ENCODE assay signal across 27 mouse cellular contexts in the genomic region with DNA sequence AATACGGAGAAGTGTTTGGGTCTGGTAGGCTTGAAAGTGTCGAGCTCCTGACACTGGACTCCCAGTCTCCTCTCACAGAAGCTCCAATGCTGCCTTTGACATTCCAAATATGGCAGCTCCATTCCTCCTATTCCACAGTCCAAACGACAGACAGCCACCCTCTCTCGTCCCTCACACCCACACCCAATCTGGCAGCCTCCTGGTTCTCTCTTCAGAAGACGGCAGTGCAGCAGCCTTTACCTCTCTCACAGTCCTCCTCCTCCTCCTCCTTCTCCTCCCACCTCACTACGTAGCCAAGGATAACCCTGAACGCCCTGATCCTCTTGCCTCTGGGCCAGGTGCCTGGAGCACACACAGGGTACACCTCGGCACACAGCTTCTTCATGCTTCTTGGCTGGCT. TPM values are rescaled to one million over a fixed set of nuclear protein-coding genes. Genes with fewer than 3 reads are reported as not detected.
DNase-seq lines count a peak whose midpoint lies in the region; ATAC-seq and TF ChIP-seq lines count a peak whose summit lies in the region.
"Had no signal": no experiment of that assay in that cellular context is flagged by ENCODE, and none has a peak within 500 bp of the region (broad histone marks: within the 10 kb centered on the region; RNA-seq: fewer than 3 reads in every experiment).

No protein-coding gene starts in this region.

- no peaks in the 10 kb centered on the region for H3K9me3 ChIP-seq in liver, embryonic 13.5 days (replicated peaks)
- H3K9me3 ChIP-seq in liver, embryonic 12.5 days (replicated peaks) = no peaks in the 10 kb centered on the region
- no peaks in the 10 kb centered on the region for H3K9me3 ChIP-seq in midbrain, embryonic 11.5 days (ENCODE audit: control insufficient read depth, low read length)
- no peaks in the 10 kb centered on the region for H3K9me3 ChIP-seq in forebrain, embryonic 13.5 days (replicated peaks)
- H3K9me3 ChIP-seq: embryonic facial prominence, embryonic 10.5 days; forebrain, embryonic 12.5 days; heart, embryonic 12.5 days; hindbrain, embryonic 13.5 days had no signal

- no peak overlapping the region for H3K4me2 ChIP-seq in liver, embryonic 13.5 days
- no peak overlapping the region for H3K4me2 ChIP-seq in liver, embryonic 12.5 days
- no peak overlapping the region for H3K4me2 ChIP-seq in midbrain, embryonic 11.5 days
- H3K4me2 ChIP-seq in forebrain, embryonic 13.5 days = no peak overlapping the region
- H3K4me2 ChIP-seq: forebrain, embryonic 12.5 days; heart, embryonic 12.5 days; hindbrain, embryonic 13.5 days had no signal

- no peak overlapping the region for H3K4me3 ChIP-seq in liver, embryonic 13.5 days (replicated peaks)
- no peak overlapping the region for H3K4me3 ChIP-seq in liver, embryonic 12.5 days
- no peak overlapping the region for H3K4me3 ChIP-seq in left cerebral cortex, adult 2 months
- H3K4me3 ChIP-seq in midbrain, embryonic 11.5 days (ENCODE audit: low read depth, low read length) = no peak overlapping the region
- H3K4me3 ChIP-seq in forebrain, embryonic 13.5 days = no peak overlapping the region
- H3K4me3 ChIP-seq: embryonic facial prominence, embryonic 10.5 days; forebrain, embryonic 12.5 days; heart, embryonic 12.5 days; hindbrain, embryonic 13.5 days had no signal

- no peaks in the 10 kb centered on the region for H3K27me3 ChIP-seq in liver, embryonic 13.5 days
- no peaks in the 10 kb centered on the region for H3K27me3 ChIP-seq in liver, embryonic 12.5 days (replicated peaks)
- H3K27me3 ChIP-seq in midbrain, embryonic 11.5 days (ENCODE audit: control insufficient read depth, insufficient read depth, low read length) = no peaks in the 10 kb centered on the region
- no peaks in the 10 kb centered on the region for H3K27me3 ChIP-seq in forebrain, embryonic 13.5 days
- H3K27me3 ChIP-seq: forebrain, embryonic 12.5 days; heart, embryonic 12.5 days; hindbrain, embryonic 13.5 days had no signal

- intact Hi-C loops in left cerebral cortex, adult 2 months (cut with DNase I) = loop anchor here (2.0 kb wide), 1 partner anchor 49 kb away; no protein-coding TSS in a partner anchor

- no peak for DNase-seq in liver, embryonic 13.5 days
- peak; percentile 75 to 85 for DNase-seq in frontal cortex, postnatal 36 days (ENCODE audit: low spot score in 2 of 2)
- DNase-seq in left cerebral cortex, adult 2 months (ENCODE audit: extremely low spot score in 1 of 2, low spot score in 2 of 2) = peak in 1 of 2 experiments; percentile 73
- DNase-seq in telencephalon, adult 2 months (ENCODE audit: low read depth, low spot score) = peak; percentile 92
- DNase-seq in midbrain, embryonic 11.5 days (ENCODE audit: low spot score, missing footprints) = no peak
- DNase-seq: adrenal gland, postnatal 25 days; B cell, adult 2 months; cerebellum, adult 2 months; cerebellum, postnatal 36 days; heart, postnatal 14 days; kidney, adult 9 months; liver; lung, adult 18-20 months; spleen, adult 18-20 months; thymus, adult 2 months had no signal

- TF ChIP-seq CTCF in left cerebral cortex, adult 2 months (IDR thresholded peaks at IDR 0.05) = no peak

- 84% methylated on average over 8 of the region's 8 CpGs for WGBS in liver, embryonic 13.5 days (ENCODE audit: insufficient replicate concordance)
- 86% methylated on average over 8 of the region's 8 CpGs for WGBS in liver, embryonic 12.5 days (ENCODE audit: insufficient replicate concordance)
- WGBS in midbrain, embryonic 11.5 days = 92% methylated on average over 8 of the region's 8 CpGs
- WGBS in forebrain, embryonic 13.5 days = 93% methylated on average over 8 of the region's 8 CpGs

- peaks cover 97% of the 10 kb centered on the region for H3K36me3 ChIP-seq in liver, embryonic 13.5 days
- H3K36me3 ChIP-seq in liver, embryonic 12.5 days = peaks cover 99% of the 10 kb centered on the region
- H3K36me3 ChIP-seq in midbrain, embryonic 11.5 days (ENCODE audit: control insufficient read depth, insufficient read depth, low read length) = peaks cover 11% of the 10 kb centered on the region
- H3K36me3 ChIP-seq in forebrain, embryonic 13.5 days (ENCODE audit: poor library complexity, severe bottlenecking) = peaks cover 91% of the 10 kb centered on the region

- H3K27ac ChIP-seq in liver, embryonic 13.5 days = peak overlapping the region; percentile 15; the same call in 1 of the 2 replicates
- no peak overlapping the region for H3K27ac ChIP-seq in liver, embryonic 12.5 days
- peak overlapping the region; percentile 86 for H3K27ac ChIP-seq in left cerebral cortex, adult 2 months
- no peak overlapping the region for H3K27ac ChIP-seq in midbrain, embryonic 11.5 days (ENCODE audit: low read depth, low read length)
- no peak overlapping the region for H3K27ac ChIP-seq in forebrain, embryonic 13.5 days
- H3K27ac ChIP-seq: embryonic facial prominence, embryonic 10.5 days; forebrain, embryonic 12.5 days; hindbrain, embryonic 13.5 days had no signal

- H3K9ac ChIP-seq in liver, embryonic 13.5 days = no peak overlapping the region
- no peak overlapping the region for H3K9ac ChIP-seq in liver, embryonic 12.5 days
- H3K9ac ChIP-seq in midbrain, embryonic 11.5 days (ENCODE audit: low read length) = no peak overlapping the region
- no peak overlapping the region for H3K9ac ChIP-seq in forebrain, embryonic 13.5 days
- H3K9ac ChIP-seq: forebrain, embryonic 12.5 days; heart, embryonic 12.5 days; hindbrain, embryonic 13.5 days had no signal

- ATAC-seq in liver, embryonic 13.5 days (ENCODE audit: low read depth) = no peak
- ATAC-seq in liver, embryonic 12.5 days = no peak
- no peak for ATAC-seq in midbrain, embryonic 11.5 days (ENCODE audit: low FRiP score)
- no peak for ATAC-seq in forebrain, embryonic 13.5 days
- ATAC-seq: inflammation-experienced regulatory T-cells, adult 6 months; midbrain, embryonic 16.5 days had no signal

- H3K4me1 ChIP-seq in liver, embryonic 13.5 days (replicated peaks) = no peaks in the 10 kb centered on the region; the same call in 1 of the 2 replicates
- peaks cover 5% of the 10 kb centered on the region; the same call in 1 of the 2 replicates for H3K4me1 ChIP-seq in liver, embryonic 12.5 days
- H3K4me1 ChIP-seq in midbrain, embryonic 11.5 days (ENCODE audit: control insufficient read depth, insufficient read depth, low read length) = no peaks in the 10 kb centered on the region
- no peaks in the 10 kb centered on the region for H3K4me1 ChIP-seq in forebrain, embryonic 13.5 days
- H3K4me1 ChIP-seq: embryonic facial prominence, embryonic 10.5 days; forebrain, embryonic 12.5 days; heart, embryonic 12.5 days; hindbrain, embryonic 13.5 days had no signal

RNA-seq across cellular contexts. Expression of a gene that starts 10.9 kb away (rescaled TPM):
- 2.1 and 2.2 TPM in 2 replicates for polyA plus RNA-seq in liver, embryonic 13.5 days (2015; fragmentation: Nextera tagmentation; extraction: Ambion mirVana)
- 3.1 and 3.2 TPM in 2 replicates for polyA plus RNA-seq in liver, embryonic 12.5 days (2016; fragmentation: Nextera tagmentation; extraction: Ambion mirVana)
- 10 to 100 TPM; 43.4 to 43.7 TPM for total RNA-seq in left cerebral cortex, adult 2 months (2021)
- 4.7 and 5.4 TPM in 2 replicates for polyA plus RNA-seq in midbrain, embryonic 11.5 days (2014; fragmentation: Nextera tagmentation; extraction: Ambion mirVana)
- 4.6 and 4.7 TPM in 2 replicates for polyA plus RNA-seq in forebrain, embryonic 13.5 days (2015; fragmentation: Nextera tagmentation; extraction: Ambion mirVana)

RNA-seq across cellular contexts. Expression of a gene that starts 13.6 kb away (rescaled TPM):
- polyA plus RNA-seq in liver, embryonic 13.5 days (2015; fragmentation: Nextera tagmentation; extraction: Ambion mirVana) = 9.1 and 11.0 TPM in 2 replicates
- polyA plus RNA-seq in liver, embryonic 12.5 days (2016; fragmentation: Nextera tagmentation; extraction: Ambion mirVana) = 13.5 and 14.5 TPM in 2 replicates
- total RNA-seq in left cerebral cortex, adult 2 months (2021) = 10 to 100 TPM; 22.1 to 22.4 TPM
- 17.8 and 18.6 TPM in 2 replicates for polyA plus RNA-seq in midbrain, embryonic 11.5 days (2014; fragmentation: Nextera tagmentation; extraction: Ambion mirVana)
- polyA plus RNA-seq in forebrain, embryonic 13.5 days (2015; fragmentation: Nextera tagmentation; extraction: Ambion mirVana) = 14.7 and 15.6 TPM in 2 replicates

RNA-seq across cellular contexts. Expression of a gene that starts 33.4 kb away (rescaled TPM):
- polyA plus RNA-seq in liver, embryonic 13.5 days (2015; fragmentation: Nextera tagmentation; extraction: Ambion mirVana) = 18.4 and 18.5 TPM in 2 replicates
- 16.0 and 16.3 TPM in 2 replicates for polyA plus RNA-seq in liver, embryonic 12.5 days (2016; fragmentation: Nextera tagmentation; extraction: Ambion mirVana)
- 1 to 10 TPM; 2.0 to 2.7 TPM for total RNA-seq in left cerebral cortex, adult 2 months (2021)
- polyA plus RNA-seq in midbrain, embryonic 11.5 days (2014; fragmentation: Nextera tagmentation; extraction: Ambion mirVana) = not detected in 2 replicates
- not detected in 2 replicates for polyA plus RNA-seq in forebrain, embryonic 13.5 days (2015; fragmentation: Nextera tagmentation; extraction: Ambion mirVana)
- total RNA-seq: gastrocnemius, adult 18-20 months; neutrophil, adult 5-6 weeks had no signal
- polyA plus RNA-seq: embryonic facial prominence, embryonic 10.5 days; forebrain, embryonic 12.5 days; hindbrain, embryonic 13.5 days; inflammation-experienced regulatory T-cells, adult 6 months; midbrain, embryonic 16.5 days had no signal

RNA-seq across cellular contexts. Expression of a gene that starts 46.1 kb away (rescaled TPM):
- 0.18 and 0.36 TPM in 2 replicates for polyA plus RNA-seq in liver, embryonic 13.5 days (2015; fragmentation: Nextera tagmentation; extraction: Ambion mirVana)
- polyA plus RNA-seq in liver, embryonic 12.5 days (2016; fragmentation: Nextera tagmentation; extraction: Ambion mirVana) = not detected in 2 replicates
- not detected for total RNA-seq in left cerebral cortex, adult 2 months (2021)
- polyA plus RNA-seq in midbrain, embryonic 11.5 days (2014; fragmentation: Nextera tagmentation; extraction: Ambion mirVana) = not detected in 2 replicates
- polyA plus RNA-seq in forebrain, embryonic 13.5 days (2015; fragmentation: Nextera tagmentation; extraction: Ambion mirVana) = 0.15 TPM in 1 of 2 replicates, not detected in the other
- total RNA-seq: heart, postnatal 14 days; left cerebral cortex, postnatal 14 days; megakaryocyte-erythroid progenitor cell, adult 5-6 weeks; neutrophil, adult 5-6 weeks had no signal
- polyA plus RNA-seq: embryonic facial prominence, embryonic 10.5 days; forebrain, embryonic 12.5 days; heart, embryonic 12.5 days; hindbrain, embryonic 13.5 days; inflammation-experienced regulatory T-cells, adult 6 months had no signal

RNA-seq across cellular contexts. Expression of a gene that starts 56.6 kb away (rescaled TPM):
- 15.0 and 19.1 TPM in 2 replicates for polyA plus RNA-seq in liver, embryonic 13.5 days (2015; fragmentation: Nextera tagmentation; extraction: Ambion mirVana)
- polyA plus RNA-seq in liver, embryonic 12.5 days (2016; fragmentation: Nextera tagmentation; extraction: Ambion mirVana) = 28.0 and 28.6 TPM in 2 replicates
- total RNA-seq in left cerebral cortex, adult 2 months (2021) = 10 to 100 TPM; 47.8 to 48.5 TPM
- 17.5 and 18.1 TPM in 2 replicates for polyA plus RNA-seq in midbrain, embryonic 11.5 days (2014; fragmentation: Nextera tagmentation; extraction: Ambion mirVana)
- 14.7 TPM in 2 replicates for polyA plus RNA-seq in forebrain, embryonic 13.5 days (2015; fragmentation: Nextera tagmentation; extraction: Ambion mirVana)

Comparison
In these comparisons a context has a peak if more than half of its experiments do, and no peak if none do; other contexts are left out.
1. H3K27ac ChIP-seq: peak in liver, embryonic 13.5 days (single experiment) and left cerebral cortex, adult 2 months (single experiment); none in liver, embryonic 12.5 days (single experiment), midbrain, embryonic 11.5 days (single experiment) and forebrain, embryonic 13.5 days (single experiment).
2. DNase-seq: peak in frontal cortex, postnatal 36 days (2 of 2) and telencephalon, adult 2 months (single experiment); none in liver, embryonic 13.5 days (single experiment) and midbrain, embryonic 11.5 days (single experiment).
3. RNA of a gene that starts 33.4 kb away (polyA plus RNA-seq): 18.4 to 18.5 TPM in liver, embryonic 13.5 days and 16.0 to 16.3 TPM in liver, embryonic 12.5 days; not detected in midbrain, embryonic 11.5 days and not detected in forebrain, embryonic 13.5 days; every median in the first group is over 10 times any median in the second.